Comparison of ENCODE assay signal across 18 mouse cellular contexts in the genomic region with DNA sequence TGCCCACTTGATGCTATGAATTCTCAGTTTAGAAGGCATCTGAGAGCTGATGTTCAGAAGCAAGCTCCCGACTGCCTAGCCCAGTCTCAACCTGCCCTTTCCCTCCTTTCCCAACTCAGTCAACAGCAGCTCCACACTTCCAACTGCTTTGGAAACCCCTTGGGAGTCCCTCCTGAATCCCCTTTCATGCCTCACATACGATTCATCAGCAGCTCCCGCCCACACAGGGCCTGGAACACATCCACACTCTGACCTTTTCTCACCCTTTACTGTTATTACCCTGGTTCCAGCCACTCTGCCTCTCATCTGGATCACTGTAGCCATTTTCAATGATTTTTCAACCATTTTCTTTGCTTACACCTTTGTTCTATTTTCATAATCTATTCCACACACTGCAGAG. TPM values are rescaled to one million over a fixed set of nuclear protein-coding genes. Genes with fewer than 3 reads are reported as not detected.
A peak's percentile ranks its signal among the peaks of the same experiment; 100 is the strongest.
DNase-seq lines count a peak whose midpoint lies in the region; ATAC-seq and TF ChIP-seq lines count a peak whose summit lies in the region.
"Had no signal": no experiment of that assay in that cellular context is flagged by ENCODE, and none has a peak within 500 bp of the region (broad histone marks: within the 10 kb centered on the region; RNA-seq: fewer than 3 reads in every experiment).

No protein-coding gene starts in this region.

- 55% methylated on average over 3 of the region's 3 CpGs for WGBS in liver, postnatal 0 days (ENCODE audit: insufficient replicate concordance)
- WGBS in liver, embryonic 12.5 days (ENCODE audit: insufficient replicate concordance) = 61% methylated on average over 3 of the region's 3 CpGs
- 47% methylated on average over 3 of the region's 3 CpGs for WGBS in embryonic facial prominence, embryonic 10.5 days
- 20% methylated on average over 3 of the region's 3 CpGs for WGBS in stomach, postnatal 0 days
- WGBS in hindbrain, embryonic 11.5 days = 51% methylated on average over 3 of the region's 3 CpGs

- H3K9me3 ChIP-seq in liver, postnatal 0 days (ENCODE audit: low read length) = no peaks in the 10 kb centered on the region
- no peaks in the 10 kb centered on the region for H3K9me3 ChIP-seq in liver, embryonic 12.5 days (replicated peaks)
- H3K9me3 ChIP-seq in embryonic facial prominence, embryonic 10.5 days = no peaks in the 10 kb centered on the region
- H3K9me3 ChIP-seq in stomach, postnatal 0 days (ENCODE audit: control insufficient read depth, low read length) = no peaks in the 10 kb centered on the region
- no peaks in the 10 kb centered on the region for H3K9me3 ChIP-seq in hindbrain, embryonic 11.5 days (ENCODE audit: control insufficient read depth, low read length)
- H3K9me3 ChIP-seq: hindbrain, embryonic 15.5 days; liver, embryonic 13.5 days; midbrain, embryonic 12.5 days had no signal

- intact Hi-C loops in heart, postnatal 10 days (cut with DNase I) = no loop called here

- no peak overlapping the region for H3K9ac ChIP-seq in liver, postnatal 0 days (replicated peaks)
- H3K9ac ChIP-seq in liver, embryonic 12.5 days = no peak overlapping the region
- no peak overlapping the region for H3K9ac ChIP-seq in stomach, postnatal 0 days (ENCODE audit: low read length)
- no peak overlapping the region for H3K9ac ChIP-seq in hindbrain, embryonic 11.5 days (ENCODE audit: low read depth, low read length)
- H3K9ac ChIP-seq: hindbrain, embryonic 15.5 days; liver, embryonic 13.5 days; midbrain, embryonic 12.5 days had no signal

- H3K27me3 ChIP-seq in liver, postnatal 0 days (ENCODE audit: insufficient read depth, low read length) = no peaks in the 10 kb centered on the region
- no peaks in the 10 kb centered on the region for H3K27me3 ChIP-seq in liver, embryonic 12.5 days (replicated peaks)
- no peaks in the 10 kb centered on the region for H3K27me3 ChIP-seq in embryonic facial prominence, embryonic 10.5 days (replicated peaks; ENCODE audit: low read depth, poor library complexity, severe bottlenecking)
- no peaks in the 10 kb centered on the region for H3K27me3 ChIP-seq in stomach, postnatal 0 days (ENCODE audit: control insufficient read depth, insufficient read depth, low read length)
- no peaks in the 10 kb centered on the region for H3K27me3 ChIP-seq in hindbrain, embryonic 11.5 days (ENCODE audit: control insufficient read depth, insufficient read depth, low read length)
- H3K27me3 ChIP-seq: hindbrain, embryonic 15.5 days; liver, embryonic 13.5 days; midbrain, embryonic 12.5 days had no signal

- 0 out of 2 replicates have a peak, but pooled peaks have one; percentile 35 for ATAC-seq in liver, postnatal 0 days
- no peak for ATAC-seq in liver, embryonic 12.5 days
- ATAC-seq in stomach, postnatal 0 days (ENCODE audit: low FRiP score, low TSS enrichment) = no peak
- no peak for ATAC-seq in hindbrain, embryonic 11.5 days (ENCODE audit: low FRiP score)
- ATAC-seq: activated CD4-positive, CD25-positive, alpha-beta regulatory T cell, adult 4 months; forebrain, embryonic 16.5 days had no signal

- TF ChIP-seq CTCF in liver, postnatal 0 days (IDR thresholded peaks at IDR 0.05; ENCODE audit: low read depth) = no peak
- no peak for TF ChIP-seq CTCF in stomach, postnatal 0 days (IDR thresholded peaks at IDR 0.05; ENCODE audit: low read depth)

- H3K4me2 ChIP-seq in liver, postnatal 0 days (ENCODE audit: low read depth, low read length) = no peak overlapping the region
- no peak overlapping the region for H3K4me2 ChIP-seq in liver, embryonic 12.5 days
- no peak overlapping the region for H3K4me2 ChIP-seq in stomach, postnatal 0 days (replicated peaks; ENCODE audit: low read depth)
- H3K4me2 ChIP-seq in hindbrain, embryonic 11.5 days (replicated peaks; ENCODE audit: low read depth, low read length) = no peak overlapping the region
- H3K4me2 ChIP-seq: hindbrain, embryonic 15.5 days; liver, embryonic 13.5 days; midbrain, embryonic 12.5 days had no signal

- DNase-seq in heart, adult 11 months = peak; percentile 84
- no peak for DNase-seq in heart, postnatal 10 days
- no peak for DNase-seq in liver, postnatal 0 days
- peak; percentile 11 for DNase-seq in embryonic facial prominence, embryonic 10.5 days (ENCODE audit: low spot score)
- no peak for DNase-seq in stomach, postnatal 0 days (ENCODE audit: low spot score)
- DNase-seq in lung, adult 18-20 months = no peak
- DNase-seq in hindbrain, embryonic 11.5 days (ENCODE audit: low spot score) = no peak
- DNase-seq: cerebellum, postnatal 25 days; kidney, adult 11 months; kidney, postnatal 4 days; liver, embryonic 13.5 days; lung, postnatal 14 days had no signal

- no peak for TF ChIP-seq EP300 in liver, postnatal 0 days (IDR thresholded peaks at IDR 0.05; ENCODE audit: low read depth)
- no peak for TF ChIP-seq EP300 in stomach, postnatal 0 days (optimal IDR thresholded peaks at IDR 0.05)

- peaks cover 3% of the 10 kb centered on the region; the same call in 1 of the 2 replicates for H3K4me1 ChIP-seq in liver, postnatal 0 days (ENCODE audit: insufficient read depth)
- H3K4me1 ChIP-seq in liver, embryonic 12.5 days = peaks cover 14% of the 10 kb centered on the region; the same call in 1 of the 2 replicates
- H3K4me1 ChIP-seq in embryonic facial prominence, embryonic 10.5 days = no peaks in the 10 kb centered on the region; the same call in 1 of the 2 replicates
- H3K4me1 ChIP-seq in stomach, postnatal 0 days (replicated peaks; ENCODE audit: control insufficient read depth, insufficient read depth) = peaks cover 4% of the 10 kb centered on the region
- no peaks in the 10 kb centered on the region for H3K4me1 ChIP-seq in hindbrain, embryonic 11.5 days (replicated peaks; ENCODE audit: control insufficient read depth, insufficient read depth, low read length)
- H3K4me1 ChIP-seq: midbrain, embryonic 12.5 days had no signal

- H3K27ac ChIP-seq in liver, postnatal 0 days (ENCODE audit: low read depth) = no peak overlapping the region
- no peak overlapping the region for H3K27ac ChIP-seq in liver, embryonic 12.5 days
- H3K27ac ChIP-seq in embryonic facial prominence, embryonic 10.5 days (replicated peaks) = no peak overlapping the region
- 0 out of 2 replicates have a peak overlapping the region, but pooled peaks have one; percentile 53 for H3K27ac ChIP-seq in stomach, postnatal 0 days (replicated peaks)
- H3K27ac ChIP-seq in hindbrain, embryonic 11.5 days (ENCODE audit: low read depth, low read length) = no peak overlapping the region
- H3K27ac ChIP-seq: hindbrain, embryonic 15.5 days; liver, embryonic 13.5 days; midbrain, embryonic 12.5 days had no signal

- H3K4me3 ChIP-seq in liver, postnatal 0 days (ENCODE audit: low read depth, low read length) = no peak overlapping the region
- H3K4me3 ChIP-seq in liver, embryonic 12.5 days = no peak overlapping the region
- no peak overlapping the region for H3K4me3 ChIP-seq in embryonic facial prominence, embryonic 10.5 days
- no peak overlapping the region for H3K4me3 ChIP-seq in stomach, postnatal 0 days (ENCODE audit: low read depth, low read length)
- H3K4me3 ChIP-seq in hindbrain, embryonic 11.5 days (ENCODE audit: low read depth, low read length) = no peak overlapping the region
- H3K4me3 ChIP-seq: erythroblast, embryonic 14.5 days; hindbrain, embryonic 15.5 days; liver, embryonic 13.5 days; midbrain, embryonic 12.5 days had no signal

- peaks cover 11% of the 10 kb centered on the region; the same call in 1 of the 2 replicates for H3K36me3 ChIP-seq in liver, postnatal 0 days (replicated peaks; ENCODE audit: insufficient read depth, low read length)
- peaks cover 17% of the 10 kb centered on the region for H3K36me3 ChIP-seq in liver, embryonic 12.5 days
- peaks cover 35% of the 10 kb centered on the region for H3K36me3 ChIP-seq in embryonic facial prominence, embryonic 10.5 days (replicated peaks)
- no peaks in the 10 kb centered on the region for H3K36me3 ChIP-seq in stomach, postnatal 0 days (ENCODE audit: control insufficient read depth, insufficient read depth, low read length)
- no peaks in the 10 kb centered on the region for H3K36me3 ChIP-seq in hindbrain, embryonic 11.5 days (ENCODE audit: control insufficient read depth, insufficient read depth, low read length)
- H3K36me3 ChIP-seq: hindbrain, embryonic 15.5 days had no signal

RNA-seq across cellular contexts. Expression of a gene that starts 13.0 kb away (rescaled TPM):
- 10 to 100 TPM; 54.9 to 55.7 TPM for total RNA-seq in heart, postnatal 10 days (2021)
- polyA plus RNA-seq in liver, postnatal 0 days (2015; fragmentation: Nextera tagmentation; extraction: Ambion mirVana) = 11.8 and 12.9 TPM in 2 replicates
- polyA plus RNA-seq in liver, embryonic 12.5 days (2016; fragmentation: Nextera tagmentation; extraction: Ambion mirVana) = 11.4 and 11.8 TPM in 2 replicates
- 15.9 and 17.8 TPM in 2 replicates for polyA plus RNA-seq in embryonic facial prominence, embryonic 10.5 days (2016; fragmentation: Nextera tagmentation; extraction: Ambion mirVana)
- polyA plus RNA-seq in stomach, postnatal 0 days (2015; fragmentation: Nextera tagmentation; extraction: Ambion mirVana) = 10.1 and 11.0 TPM in 2 replicates
- 25.9 and 29.6 TPM in 2 replicates for polyA plus RNA-seq in hindbrain, embryonic 11.5 days (2014; fragmentation: Nextera tagmentation; extraction: Ambion mirVana)

Comparison
In these comparisons a context has a peak if more than half of its experiments do, and no peak if none do; other contexts are left out.
1. DNase-seq: peak in heart, adult 11 months (single experiment) and embryonic facial prominence, embryonic 10.5 days (single experiment); none in heart, postnatal 10 days (0 of 2), liver, postnatal 0 days (single experiment), stomach, postnatal 0 days (single experiment), lung, adult 18-20 months (0 of 2) and hindbrain, embryonic 11.5 days (single experiment).